Mouse (Mus musculus) MEL (cell line): ENCODE data around the gene Mdfic.

Experiments
- CTCF ChIP-seq, 3 experiments: IDR thresholded peaks in 2 of 3; conservative IDR thresholded peaks in 1 of 3; 2 replicates each; pipeline ENCODE4 v1.5.1; 2011 to 2012; ENCODE audit warnings: low read length in 3 of 3, low read depth in 2 of 3, mild to moderate bottlenecking in 2 of 3, improper control_type of control experiment in 1 of 3, inconsistent platforms in 1 of 3, mixed read lengths in 1 of 3, moderate library complexity in 1 of 3; ENCODE audit not compliant: control insufficient read depth in 1 of 3, insufficient read depth in 1 of 3, poor library complexity in 1 of 3, severe bottlenecking in 1 of 3
- GATA1 ChIP-seq: IDR thresholded peaks from 2 replicates; pipeline ENCODE4 v1.6.1; 2011; ENCODE audit warnings: low read depth, low read length, improper control_type of control experiment
- MEF2A ChIP-seq: IDR thresholded peaks from 2 replicates; pipeline ENCODE4 v1.6.1; 2014; ENCODE audit warnings: low read depth, mild to moderate bottlenecking, inconsistent platforms, low read length, improper control_type of control experiment; ENCODE audit not compliant: poor library complexity, insufficient replicate concordance, severe bottlenecking; ENCODE audit errors: extremely low read depth
- NELFE ChIP-seq: IDR thresholded peaks from 2 replicates; pipeline ENCODE4 v1.6.1; 2011; ENCODE audit warnings: low read depth, low read length, improper control_type of control experiment
- POLR2A ChIP-seq, 2 experiments: IDR thresholded peaks; 2 replicates each; pipeline ENCODE4 v1.6.1; 2011 to 2012; ENCODE audit warnings: low read length in 2 of 2, mild to moderate bottlenecking in 2 of 2, control low read depth in 1 of 2, improper control_type of control experiment in 1 of 2, low read depth in 1 of 2, moderate library complexity in 1 of 2; ENCODE audit not compliant: control insufficient read depth in 1 of 2, insufficient read depth in 1 of 2, poor library complexity in 1 of 2
- RAD21 ChIP-seq: IDR thresholded peaks from 2 replicates; pipeline ENCODE4 v1.6.1; 2011; ENCODE audit warnings: mild to moderate bottlenecking, low read depth, low read length, improper control_type of control experiment
- SIN3A ChIP-seq: IDR thresholded peaks from 2 replicates; pipeline ENCODE4 v1.6.1; 2012; ENCODE audit warnings: low read length, improper control_type of control experiment, inconsistent platforms
- USF2 ChIP-seq, 2 experiments: IDR thresholded peaks; 2 replicates each; pipeline ENCODE4 v1.6.1; 2011 to 2012; ENCODE audit warnings: improper control_type of control experiment in 2 of 2, low read length in 2 of 2, borderline replicate concordance in 1 of 2, inconsistent platforms in 1 of 2, low read depth in 1 of 2, mild to moderate bottlenecking in 1 of 2; ENCODE audit not compliant: insufficient read depth in 1 of 2
- ZKSCAN1 ChIP-seq: IDR thresholded peaks from 2 replicates; pipeline ENCODE4 v1.6.1; 2012; ENCODE audit warnings: low read depth, mild to moderate bottlenecking, inconsistent platforms, low read length, improper control_type of control experiment, moderate library complexity

DNA sequence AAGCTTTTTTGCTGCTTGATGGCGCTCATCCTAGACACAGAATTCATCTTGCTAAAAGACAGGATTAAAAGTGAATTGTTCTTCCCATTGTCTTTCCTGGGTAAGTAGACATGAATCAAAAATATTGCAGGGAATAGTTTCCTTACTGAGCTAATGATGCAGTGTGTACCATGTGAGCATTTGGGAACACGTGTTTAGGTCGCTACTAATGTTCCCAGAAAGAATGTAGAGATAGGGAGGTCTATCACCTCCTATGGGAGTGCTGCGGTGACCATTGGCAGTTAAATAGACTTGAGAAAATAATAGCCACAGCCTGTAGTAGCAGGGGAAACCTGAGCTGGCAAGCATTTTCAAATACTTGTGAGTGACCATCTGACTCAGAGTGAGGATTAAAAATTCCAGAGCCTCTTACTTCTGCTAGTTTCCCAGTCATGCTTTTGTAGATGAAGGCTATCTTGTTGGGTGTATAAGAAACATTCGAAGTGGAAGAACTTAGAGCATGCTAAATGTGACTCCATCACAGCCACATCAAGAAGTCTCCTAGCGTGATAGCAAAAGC, 22.2 kb downstream of the Mdfic start:
- TF ChIP-seq POLR2A (IDR thresholded peaks at IDR 0.05; ENCODE audit: control insufficient read depth in 1 of 2, insufficient read depth in 1 of 2, low read depth in 1 of 2, low read length in 2 of 2, poor library complexity in 1 of 2) (no peak), CTCF (IDR thresholded peaks at IDR 0.05 in 2 of 3, conservative IDR thresholded peaks at IDR 0.05 in 1 of 3; ENCODE audit: control insufficient read depth in 1 of 3, insufficient read depth in 1 of 3, low read depth in 2 of 3, low read length in 3 of 3, poor library complexity in 1 of 3, severe bottlenecking in 1 of 3) (no peak), MEF2A (no peak), USF2 (IDR thresholded peaks at IDR 0.05; ENCODE audit: borderline replicate concordance in 1 of 2, insufficient read depth in 1 of 2, low read depth in 1 of 2, low read length in 2 of 2) (no peak), ZKSCAN1 (no peak), RAD21 (no peak), SIN3A (no peak), GATA1 (no peak), NELFE (no peak)
